Mouse (Mus musculus): ENCODE data around the gene Rassf5.

The Rassf5 gene

GRCm38 (mm10) chr1:131137717-131138118, 107.3 kb downstream of the Rassf5 start:
- no peak for DNase-seq (ENCODE audit: low spot score)

- no peak for DNase-seq (ENCODE audit: low spot score)
Measured at GRCm38 (mm10) chr1:131137111-131137510, 107.9 kb downstream of the Rassf5 start.

GRCm38 (mm10) chr1:131135960-131136629, 109.0 kb downstream of the Rassf5 start:
- no peak for DNase-seq (ENCODE audit: low spot score)

- DNase-seq (ENCODE audit: low spot score): no peak
Measured at GRCm38 (mm10) chr1:131134942-131135522, 110.0 kb downstream of the Rassf5 start.

- no peak for DNase-seq (ENCODE audit: low spot score)
Measured at GRCm38 (mm10) chr1:131134231-131134630, 110.8 kb downstream of the Rassf5 start.

Data from layer of hippocampus, adult 9-10 months (tissue).